Mouse (Mus musculus) layer of hippocampus, adult 9-11 months (tissue): ENCODE measurements at regions not wholly inside any gene's neighbourhood (a gene's known extent, or its start where the extent isn't known, plus 50 kb on each side); places are given as distances from the start of the nearest gene placed in this dataset.
"Not testable (repeated sequence)": the region's sequence is repeated elsewhere in the genome, so short reads cannot be mapped to it uniquely, and the experiment has no call there.

ENCODE experiments used
- DNase-seq: peaks from one replicate; pipeline ENCODE4 v3.0.0; 2022

GRCm38 (mm10) chr17:13555311-13556059, 201.1 kb downstream of the Tcp10c start:
- DNase-seq, result peak; percentile 31

GRCm38 (mm10) chr17:13556060-13556660, 201.8 kb downstream of the Tcp10c start:
- DNase-seq, result not testable (repeated sequence)

- DNase-seq, result no peak
Measured at GRCm38 (mm10) chr17:13558863-13559262, 201.5 kb upstream of the Afdn start.

GRCm38 (mm10) chr17:13561342-13561741, 199.0 kb upstream of the Afdn start:
- no peak for DNase-seq

GRCm38 (mm10) chr17:13562974-13563373, 197.4 kb upstream of the Afdn start:
- peak; percentile 75 for DNase-seq

- DNase-seq, result no peak
Measured at GRCm38 (mm10) chr17:13564800-13565199, 195.5 kb upstream of the Afdn start.

GRCm38 (mm10) chr17:13566680-13567079, 193.7 kb upstream of the Afdn start:
- DNase-seq, result no peak

GRCm38 (mm10) chr17:13567183-13567582, 193.2 kb upstream of the Afdn start:
- peak; percentile 77 for DNase-seq

GRCm38 (mm10) chr17:13570796-13571195, 189.5 kb upstream of the Afdn start:
- peak; percentile 80 for DNase-seq

- no peak for DNase-seq
Measured at GRCm38 (mm10) chr17:13572204-13572833, 188.0 kb upstream of the Afdn start.

GRCm38 (mm10) chr17:13573036-13573435, 187.3 kb upstream of the Afdn start:
- no peak for DNase-seq

- no peak for DNase-seq
Measured at GRCm38 (mm10) chr17:13574122-13574521, 186.2 kb upstream of the Afdn start.

- DNase-seq, result no peak
Measured at GRCm38 (mm10) chr17:13574682-13575444, 185.5 kb upstream of the Afdn start.

GRCm38 (mm10) chr17:13577798-13578197, 182.5 kb upstream of the Afdn start:
- DNase-seq, result peak; percentile 51

- DNase-seq, result no peak
Measured at GRCm38 (mm10) chr17:13581214-13581920, 179.0 kb upstream of the Afdn start.

GRCm38 (mm10) chr17:13581995-13582588, 178.2 kb upstream of the Afdn start:
- DNase-seq, result no peak

- no peak for DNase-seq
Measured at GRCm38 (mm10) chr17:13583475-13584233, 176.7 kb upstream of the Afdn start.

- DNase-seq, result no peak
Measured at GRCm38 (mm10) chr17:13584394-13584793, 175.9 kb upstream of the Afdn start.

GRCm38 (mm10) chr17:13590240-13590837, 170.0 kb upstream of the Afdn start:
- DNase-seq, result not testable (repeated sequence)
